Mouse (Mus musculus): ENCODE measurements around the gene Dnajb7. TPM values are rescaled to one million over a fixed set of nuclear protein-coding genes. Genes with fewer than 3 reads are reported as not detected.

The Dnajb7 gene
- polyA plus RNA-seq, 1 experiment from 2014 or later: 0.72 TPM

DNA sequence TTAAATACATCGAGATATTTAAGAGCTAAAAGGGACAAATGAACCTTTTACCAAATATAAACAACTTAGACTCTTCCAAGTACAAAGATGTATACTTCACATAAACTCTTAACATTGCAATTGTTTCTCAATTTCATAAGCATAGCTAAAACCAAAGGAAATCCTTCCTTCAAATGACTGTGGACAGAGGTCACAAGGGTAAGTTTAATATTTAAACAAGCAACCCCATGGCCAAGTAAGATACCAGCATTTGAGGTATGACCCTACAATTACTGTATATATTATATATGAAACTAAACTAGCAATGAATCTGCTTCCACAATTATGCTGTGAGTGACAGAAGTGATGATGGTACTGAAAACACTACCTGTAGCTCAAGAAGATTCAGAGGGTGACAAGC is 43.8 kb downstream of the Dnajb7 start:
- Histone ChIP-seq H3K4me2 (no peak overlapping the region), H3K27me3 (replicated peaks) (no peaks in the 10 kb centered on the region), H3K27ac (replicated peaks) (no peak overlapping the region), H3K36me3 (peaks cover 66% of the 10 kb centered on the region), H3K4me3 (no peak overlapping the region), H3K9ac (no peak overlapping the region), H3K4me1 (peaks cover 17% of the 10 kb centered on the region), H3K9me3 (no peaks in the 10 kb centered on the region)
- 85% methylated on average over 1 of the region's 1 CpGs for WGBS
- no peak for ATAC-seq (ENCODE audit: extremely low read depth, insufficient number of reproducible peaks, low FRiP score, low TSS enrichment)

GRCm38 (mm10) chr15:81362501-81362900 is 45.6 kb downstream of the Dnajb7 start:
- Histone ChIP-seq H3K4me1 (peaks cover 23% of the 10 kb centered on the region), H3K36me3 (peaks cover 50% of the 10 kb centered on the region), H3K27ac (replicated peaks) (no peak overlapping the region), H3K27me3 (replicated peaks) (no peaks in the 10 kb centered on the region), H3K9me3 (no peaks in the 10 kb centered on the region), H3K4me3 (no peak overlapping the region), H3K4me2 (no peak overlapping the region), H3K9ac (no peak overlapping the region)
- no peak for ATAC-seq (ENCODE audit: extremely low read depth, insufficient number of reproducible peaks, low FRiP score, low TSS enrichment)
- 78% methylated on average over 1 of the region's 1 CpGs for WGBS

GRCm38 (mm10) chr15:81361417-81362015 is 46.6 kb downstream of the Dnajb7 start:
- H3K4me2 ChIP-seq: peak overlapping the region; percentile 88
- H3K9ac ChIP-seq: peak overlapping the region; percentile 33
- 19% methylated on average over 10 of the region's 10 CpGs for WGBS
- H3K36me3 ChIP-seq: peaks cover 40% of the 10 kb centered on the region
- ATAC-seq (ENCODE audit: extremely low read depth, insufficient number of reproducible peaks, low FRiP score, low TSS enrichment): no peak
- H3K9me3 ChIP-seq: no peaks in the 10 kb centered on the region
- H3K27me3 ChIP-seq (replicated peaks): no peaks in the 10 kb centered on the region
- peak overlapping the region; percentile 73; the same call in 1 of the 2 replicates for H3K4me3 ChIP-seq
- peaks cover 23% of the 10 kb centered on the region for H3K4me1 ChIP-seq
- H3K27ac ChIP-seq (replicated peaks): peak overlapping the region; percentile 57

- peaks cover 35% of the 10 kb centered on the region for H3K36me3 ChIP-seq
- H3K27me3 ChIP-seq (replicated peaks): no peaks in the 10 kb centered on the region
- peak overlapping the region; percentile 88 for H3K4me2 ChIP-seq
- peaks cover 23% of the 10 kb centered on the region for H3K4me1 ChIP-seq
- H3K4me3 ChIP-seq: peak overlapping the region; percentile 73
- H3K9me3 ChIP-seq: no peaks in the 10 kb centered on the region
- 0 out of 2 replicates have a peak, but pooled peaks have one; percentile 2 for ATAC-seq (ENCODE audit: extremely low read depth, insufficient number of reproducible peaks, low FRiP score, low TSS enrichment)
- H3K9ac ChIP-seq: peak overlapping the region; percentile 20
- H3K27ac ChIP-seq (replicated peaks): peak overlapping the region; percentile 57
- WGBS: 41% methylated on average over 6 of the region's 6 CpGs
Measured at GRCm38 (mm10) chr15:81361022-81361404, 47.1 kb downstream of the Dnajb7 start.

GRCm38 (mm10) chr15:81360345-81361021 is 47.6 kb downstream of the Dnajb7 start, which contains the start of gene Slc25a17:
Slc25a17 (minus strand) TSS chr15:81360812.
- H3K4me2 ChIP-seq: peak within 1 kb of the TSS; percentile 88
- ATAC-seq (ENCODE audit: extremely low read depth, insufficient number of reproducible peaks, low FRiP score, low TSS enrichment): peak; percentile 92
- WGBS: 1% methylated on average over 30 of the region's 30 CpGs

GRCm38 (mm10) chr15:81359421-81359820 is 48.7 kb downstream of the Dnajb7 start:
- H3K36me3 ChIP-seq: peaks cover 23% of the 10 kb centered on the region
- H3K9me3 ChIP-seq: no peaks in the 10 kb centered on the region
- no peaks in the 10 kb centered on the region for H3K27me3 ChIP-seq (replicated peaks)
- H3K9ac ChIP-seq: no peak overlapping the region
- no peak for ATAC-seq (ENCODE audit: extremely low read depth, insufficient number of reproducible peaks, low FRiP score, low TSS enrichment)
- H3K4me1 ChIP-seq: peaks cover 23% of the 10 kb centered on the region
- H3K4me2 ChIP-seq: peak overlapping the region; percentile 88
- H3K27ac ChIP-seq (replicated peaks): no peak overlapping the region
- 85% methylated on average over 5 of the region's 5 CpGs for WGBS
- peak overlapping the region; percentile 73 for H3K4me3 ChIP-seq

More at GRCm38 (mm10) chr15:81360345-81361021, 47.6 kb downstream of the Dnajb7 start, which contains the start of gene Slc25a17:
- peaks cover 31% of the 10 kb centered on the region for H3K36me3 ChIP-seq
- H3K9ac ChIP-seq: peak within 1 kb of the TSS; percentile 90
- peak within 1 kb of the TSS; percentile 88 for H3K27ac ChIP-seq (replicated peaks)
- H3K4me1 ChIP-seq: peaks cover 23% of the 10 kb centered on the region
- no peaks in the 10 kb centered on the region for H3K9me3 ChIP-seq
- no peaks in the 10 kb centered on the region for H3K27me3 ChIP-seq (replicated peaks)
- peak within 1 kb of the TSS; percentile 73 for H3K4me3 ChIP-seq

DNA sequence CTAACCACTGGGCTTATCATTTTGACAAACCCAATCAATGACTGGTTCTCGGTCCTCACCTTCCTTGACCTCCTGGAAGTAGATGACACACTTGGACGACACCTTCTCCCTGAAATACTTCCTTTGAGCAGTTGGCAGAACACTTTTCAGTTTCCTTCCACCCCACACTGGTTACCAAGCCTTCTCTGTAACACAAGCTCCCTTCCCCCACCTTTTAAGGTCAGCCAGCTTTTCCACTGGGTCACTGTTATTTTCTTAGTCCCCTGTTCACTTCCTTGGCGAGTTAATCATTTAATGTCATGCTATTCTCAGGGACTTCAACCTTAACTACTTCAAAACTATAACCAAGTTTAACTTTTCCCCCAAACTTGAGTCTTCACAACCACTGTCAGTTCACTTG is 49.2 kb downstream of the Dnajb7 start:
- no peak for ATAC-seq (ENCODE audit: extremely low read depth, insufficient number of reproducible peaks, low FRiP score, low TSS enrichment)
- WGBS: 75% methylated on average over 3 of the region's 3 CpGs
- H3K27ac ChIP-seq (replicated peaks): no peak overlapping the region
- H3K36me3 ChIP-seq: peaks cover 22% of the 10 kb centered on the region
- H3K4me3 ChIP-seq: no peak overlapping the region
- H3K9me3 ChIP-seq: no peaks in the 10 kb centered on the region
- no peak overlapping the region for H3K9ac ChIP-seq
- H3K4me2 ChIP-seq: no peak overlapping the region
- H3K27me3 ChIP-seq (replicated peaks): no peaks in the 10 kb centered on the region
- peaks cover 23% of the 10 kb centered on the region for H3K4me1 ChIP-seq

GRCm38 (mm10) chr15:81356946-81357345 is 51.2 kb downstream of the Dnajb7 start:
- 51% methylated on average over 5 of the region's 5 CpGs for WGBS
- no peaks in the 10 kb centered on the region for H3K9me3 ChIP-seq
- no peak overlapping the region for H3K4me2 ChIP-seq
- no peak for ATAC-seq (ENCODE audit: extremely low read depth, insufficient number of reproducible peaks, low FRiP score, low TSS enrichment)
- peaks cover 10% of the 10 kb centered on the region; the same call in 1 of the 2 replicates for H3K36me3 ChIP-seq
- no peak overlapping the region for H3K27ac ChIP-seq (replicated peaks)
- H3K27me3 ChIP-seq (replicated peaks): no peaks in the 10 kb centered on the region
- no peak overlapping the region for H3K9ac ChIP-seq
- peaks cover 23% of the 10 kb centered on the region for H3K4me1 ChIP-seq
- no peak overlapping the region for H3K4me3 ChIP-seq

Other genes with a start within 250 kb of the Dnajb7 start
- 13.9 and 15.9 TPM in 2 replicates for gene Mrtfa, start 217.5 kb downstream of the Dnajb7 start, polyA plus RNA-seq (2015; fragmentation: Nextera tagmentation; extraction: Ambion mirVana)
- gene Mchr1, start 172.8 kb downstream of the Dnajb7 start, polyA plus RNA-seq (2015; fragmentation: Nextera tagmentation; extraction: Ambion mirVana): 0.08 TPM in 1 of 2 replicates, not detected in the other
- gene Slc25a17, start 47.5 kb downstream of the Dnajb7 start, polyA plus RNA-seq (2015; fragmentation: Nextera tagmentation; extraction: Ambion mirVana): 50.6 and 52.9 TPM in 2 replicates
- gene St13, start 8.2 kb downstream of the Dnajb7 start, polyA plus RNA-seq (2015; fragmentation: Nextera tagmentation; extraction: Ambion mirVana): 115 and 125 TPM in 2 replicates
- gene Xpnpep3, start 8.2 kb downstream of the Dnajb7 start, polyA plus RNA-seq (2015; fragmentation: Nextera tagmentation; extraction: Ambion mirVana): 9.9 and 10.8 TPM in 2 replicates
- 308 and 402 TPM in 2 replicates for gene Rbx1, start 58.0 kb upstream of the Dnajb7 start, polyA plus RNA-seq (2015; fragmentation: Nextera tagmentation; extraction: Ambion mirVana)
- gene Ep300, start 177.1 kb upstream of the Dnajb7 start, polyA plus RNA-seq (2015; fragmentation: Nextera tagmentation; extraction: Ambion mirVana): 12.3 and 12.6 TPM in 2 replicates

Measured in heart, embryonic 13.5 days (tissue).